Mouse (Mus musculus) kidney, adult 2 months (tissue): Measurements from ENCODE around the gene Rpp25l. TPM values are rescaled to one million over a fixed set of nuclear protein-coding genes. Genes with fewer than 3 reads are reported as not detected.
"Not testable (repeated sequence)": the region's sequence is repeated elsewhere in the genome, so short reads cannot be mapped to it uniquely, and the experiment has no call there.

Experiments
- DNase-seq: peaks from one replicate; pipeline ENCODE4 v3.0.0; 2021
- H3K27ac ChIP-seq: fragments of 200-500 bp; 2 replicates; pipeline ENCODE4 v1.5.1; 2012; ENCODE audit warnings: low read depth, low read length, control low read depth, inconsistent platforms; ENCODE audit not compliant: insufficient read depth
- H3K27me3 ChIP-seq: fragments of 200-500 bp; replicated peaks from 2 replicates; pipeline ENCODE4 v1.6.1; 2012; ENCODE audit warnings: mild to moderate bottlenecking, moderate library complexity, low read length, inconsistent platforms; ENCODE audit not compliant: control insufficient read depth, insufficient read depth
- H3K36me3 ChIP-seq: fragments of 200-500 bp; 2 replicates; pipeline ENCODE4 v1.6.1; 2012; ENCODE audit warnings: mild to moderate bottlenecking, moderate library complexity, low read length, inconsistent platforms; ENCODE audit not compliant: control insufficient read depth, insufficient read depth
- H3K4me1 ChIP-seq: fragments of 200-500 bp; 2 replicates; pipeline ENCODE4 v1.6.1; 2011; ENCODE audit warnings: low read length; ENCODE audit not compliant: control insufficient read depth, insufficient read depth
- H3K4me3 ChIP-seq: fragments of 200-500 bp; 2 replicates; pipeline ENCODE4 v1.5.1; 2011; ENCODE audit warnings: mild to moderate bottlenecking, low read depth, low read length, control low read depth; ENCODE audit not compliant: insufficient read depth
- CTCF ChIP-seq: fragments of 200-500 bp; conservative IDR thresholded peaks from 2 replicates; pipeline ENCODE4 v1.5.1; 2011; ENCODE audit warnings: low read depth, mild to moderate bottlenecking, control low read depth, low read length, moderate library complexity, mixed read lengths; ENCODE audit not compliant: insufficient read depth, insufficient read length
- POLR2A ChIP-seq: fragments of 200-500 bp; IDR thresholded peaks from one replicate; pipeline ENCODE4 v1.6.1; 2011; ENCODE audit warnings: low read depth, low read length, control low read depth
- WGBS: fragments of 180-500 bp; shearing (Covaris S2); methylation state at CpG from one replicate; pipeline ENCODE4 v1.1.7; 2018; 5-methylcytosine and 5-hydroxymethylcytosine counted together
- polyA plus RNA-seq: library from polyadenylated mRNA; depleted of rRNA; stranded (reverse); fragments of >200 nt; gene quantifications from 2 replicates; pipeline ENCODE4 v1.2.3, GENCODE M21; 2012

The Rpp25l gene
- polyA plus RNA-seq, 1 experiment, result 57.0 TPM

- no peak for TF ChIP-seq CTCF
- TF ChIP-seq POLR2A, result no peak
- DNase-seq, result no peak
- Histone ChIP-seq H3K27me3 (no peaks in the 10 kb centered on the region), H3K4me1 (no peaks in the 10 kb centered on the region), H3K4me3 (no peak overlapping the region), H3K27ac (no peak overlapping the region), H3K36me3 (no peaks in the 10 kb centered on the region)
- 68% methylated on average over 19 of the region's 19 CpGs for WGBS
Measured at GRCm38 (mm10) chr4:41705922-41706754, 7.2 kb downstream of the Rpp25l start.

GRCm38 (mm10) chr4:41704651-41705050 lies 8.7 kb downstream of the Rpp25l start:
- H3K27me3 ChIP-seq, result no peaks in the 10 kb centered on the region
- no peaks in the 10 kb centered on the region for H3K4me1 ChIP-seq
- 12% methylated on average over 5 of the region's 5 CpGs for WGBS
- TF ChIP-seq POLR2A (no peak), CTCF (no peak)
- DNase-seq, result peak; percentile 25
- no peaks in the 10 kb centered on the region for H3K36me3 ChIP-seq
- no peak overlapping the region for H3K27ac ChIP-seq
- H3K4me3 ChIP-seq, result no peak overlapping the region

GRCm38 (mm10) chr4:41702226-41702625 lies 11.1 kb downstream of the Rpp25l start:
- DNase-seq, result not testable (repeated sequence)

GRCm38 (mm10) chr4:41700224-41700623 lies 13.1 kb downstream of the Rpp25l start:
- H3K36me3 ChIP-seq, H3K4me3 ChIP-seq, H3K4me1 ChIP-seq, DNase-seq, H3K27ac ChIP-seq, H3K27me3 ChIP-seq: not testable (repeated sequence)
- 76% methylated on average over 7 of the region's 8 CpGs for WGBS

More at GRCm38 (mm10) chr4:41702226-41702625, 11.1 kb downstream of the Rpp25l start:
- 84% methylated on average over 2 of the region's 2 CpGs for WGBS
- not testable (repeated sequence) for H3K36me3 ChIP-seq, H3K27me3 ChIP-seq, H3K4me1 ChIP-seq, H3K4me3 ChIP-seq, H3K27ac ChIP-seq

- 67% methylated on average over 10 of the region's 10 CpGs for WGBS
- H3K4me3 ChIP-seq, H3K27me3 ChIP-seq, H3K27ac ChIP-seq, H3K36me3 ChIP-seq, DNase-seq, H3K4me1 ChIP-seq: not testable (repeated sequence)
Measured at GRCm38 (mm10) chr4:41699783-41700182, 13.6 kb downstream of the Rpp25l start, which contains the start of gene Il11ra1. Il11ra1 (plus strand) TSS chr4:41699989.

- not testable (repeated sequence) for H3K4me3 ChIP-seq, H3K27ac ChIP-seq, H3K36me3 ChIP-seq, H3K27me3 ChIP-seq, H3K4me1 ChIP-seq
- WGBS, result 11% methylated on average over 25 of the region's 32 CpGs
- DNase-seq, result peak; percentile 49
Measured at GRCm38 (mm10) chr4:41698421-41699016, 14.8 kb downstream of the Rpp25l start.

- H3K27me3 ChIP-seq, H3K36me3 ChIP-seq, H3K4me1 ChIP-seq, H3K27ac ChIP-seq: not testable (repeated sequence)
- H3K4me3 ChIP-seq, result peak within 1 kb of the TSS; percentile 21; the same call in 1 of the 2 replicates
- DNase-seq, result peak; percentile 83
- WGBS, result 35% methylated on average over 33 of the region's 40 CpGs
- peak; percentile 64 for TF ChIP-seq CTCF
Measured at GRCm38 (mm10) chr4:41696930-41697841, 16.1 kb downstream of the Rpp25l start, which contains the start of gene Cntfr. Cntfr (minus strand) TSS chr4:41697089.

- H3K4me1 ChIP-seq, H3K36me3 ChIP-seq, H3K4me3 ChIP-seq, H3K27ac ChIP-seq, DNase-seq, H3K27me3 ChIP-seq: not testable (repeated sequence)
- 46% methylated on average over 15 of the region's 15 CpGs for WGBS
Measured at GRCm38 (mm10) chr4:41696452-41696851, 16.9 kb downstream of the Rpp25l start.

GRCm38 (mm10) chr4:41695800-41696199 lies 17.5 kb downstream of the Rpp25l start:
- not testable (repeated sequence) for DNase-seq, H3K27me3 ChIP-seq, H3K36me3 ChIP-seq, H3K4me3 ChIP-seq, H3K4me1 ChIP-seq, H3K27ac ChIP-seq
- 15% methylated on average over 17 of the region's 38 CpGs for WGBS

GRCm38 (mm10) chr4:41693511-41693910 lies 19.8 kb downstream of the Rpp25l start:
- WGBS, result 39% methylated on average over 4 of the region's 4 CpGs
- H3K27ac ChIP-seq, DNase-seq, H3K4me1 ChIP-seq, H3K27me3 ChIP-seq, H3K4me3 ChIP-seq, H3K36me3 ChIP-seq: not testable (repeated sequence)
